Mouse (Mus musculus) embryonic facial prominence, embryonic 14.5 days (tissue): ENCODE measurements around the gene Dppa5a. TPM values are rescaled to one million over a fixed set of nuclear protein-coding genes. Genes with fewer than 3 reads are reported as not detected.

Experiments
- ATAC-seq: fragments of 200-750 bp; cut with Nextera tagmentation; 2 replicates; pipeline ENCODE4 v1.8.0; 2017; ENCODE audit warnings: low read depth, moderate number of reproducible peaks, moderate TSS enrichment
- DNase-seq: peaks from one replicate; pipeline ENCODE4 v3.0.0-alpha.2; 2015; ENCODE audit warnings: low spot score
- H3K27ac ChIP-seq: fragments of 300-500 bp; sonication (generic); replicated peaks from 2 replicates; pipeline ENCODE4 v1.5.1; 2014; ENCODE audit warnings: low read depth, mild to moderate bottlenecking, low read length, moderate library complexity
- H3K27me3 ChIP-seq: fragments of 300-500 bp; sonication (generic); replicated peaks from 2 replicates; pipeline ENCODE4 v1.6.1; 2014; ENCODE audit warnings: low read length; ENCODE audit not compliant: control insufficient read depth, insufficient read depth
- H3K36me3 ChIP-seq: fragments of 300-500 bp; sonication (generic); 2 replicates; pipeline ENCODE4 v1.6.1; 2014; ENCODE audit warnings: low read length, mixed read lengths; ENCODE audit not compliant: control insufficient read depth, insufficient read depth
- H3K4me1 ChIP-seq: fragments of 300-500 bp; sonication (generic); 2 replicates; pipeline ENCODE4 v1.6.1; 2014; ENCODE audit warnings: antibody characterized with exemption, low read length; ENCODE audit not compliant: control insufficient read depth, insufficient read depth
- H3K4me2 ChIP-seq: fragments of 300-500 bp; sonication (generic); 2 replicates; pipeline ENCODE4 v1.6.1; 2014; ENCODE audit warnings: low read depth, mild to moderate bottlenecking, low read length, moderate library complexity, mixed read lengths
- H3K4me3 ChIP-seq: fragments of 300-500 bp; sonication (generic); 2 replicates; pipeline ENCODE4 v1.5.1; 2014; ENCODE audit warnings: low read depth, mild to moderate bottlenecking, low read length
- H3K9ac ChIP-seq: fragments of 300-500 bp; sonication (generic); 2 replicates; pipeline ENCODE4 v1.6.1; 2014; ENCODE audit warnings: low read depth, mild to moderate bottlenecking, low read length, moderate library complexity, mixed read lengths
- H3K9me3 ChIP-seq: fragments of 300-500 bp; sonication (generic); 2 replicates; pipeline ENCODE4 v1.6.1; 2016; ENCODE audit warnings: low read length; ENCODE audit not compliant: control insufficient read depth
- WGBS: fragments of 180-500 bp; shearing (Covaris S2); extraction: QIAGEN DNeasy Blood & Tissue Kit; methylation state at CpG from one replicate; pipeline ENCODE4 v1.1.7; 2014; 5-methylcytosine and 5-hydroxymethylcytosine counted together
- polyA plus RNA-seq: library from polyadenylated mRNA; unstranded; fragments of >200 nt; fragmentation: Nextera tagmentation; extraction: Ambion mirVana; gene quantifications from 2 replicates; pipeline ENCODE4 v1.2.1, GENCODE M21; 2014

The Dppa5a gene
- polyA plus RNA-seq, 1 experiment from 2014 or later = not detected

GRCm38 (mm10) chr9:78371441-78371840, 3.5 kb upstream of the Dppa5a start:
- H3K4me3 ChIP-seq = no peak overlapping the region
- no peak for ATAC-seq
- H3K36me3 ChIP-seq = no peaks in the 10 kb centered on the region
- no peak overlapping the region for H3K4me2 ChIP-seq
- 94% methylated on average over 3 of the region's 3 CpGs for WGBS
- H3K4me1 ChIP-seq = no peaks in the 10 kb centered on the region
- no peak overlapping the region for H3K9ac ChIP-seq
- DNase-seq = no peak
- no peaks in the 10 kb centered on the region for H3K9me3 ChIP-seq
- H3K27me3 ChIP-seq = no peaks in the 10 kb centered on the region
- H3K27ac ChIP-seq = no peak overlapping the region

GRCm38 (mm10) chr9:78369786-78370185, 1.8 kb upstream of the Dppa5a start:
- DNase-seq = no peak
- Histone ChIP-seq H3K9me3 (no peaks in the 10 kb centered on the region), H3K4me3 (no peak overlapping the region), H3K4me2 (no peak overlapping the region), H3K27ac (no peak overlapping the region), H3K4me1 (no peaks in the 10 kb centered on the region), H3K27me3 (no peaks in the 10 kb centered on the region), H3K36me3 (no peaks in the 10 kb centered on the region), H3K9ac (no peak overlapping the region)
- 87% methylated on average over 7 of the region's 7 CpGs for WGBS
- ATAC-seq = no peak

DNA sequence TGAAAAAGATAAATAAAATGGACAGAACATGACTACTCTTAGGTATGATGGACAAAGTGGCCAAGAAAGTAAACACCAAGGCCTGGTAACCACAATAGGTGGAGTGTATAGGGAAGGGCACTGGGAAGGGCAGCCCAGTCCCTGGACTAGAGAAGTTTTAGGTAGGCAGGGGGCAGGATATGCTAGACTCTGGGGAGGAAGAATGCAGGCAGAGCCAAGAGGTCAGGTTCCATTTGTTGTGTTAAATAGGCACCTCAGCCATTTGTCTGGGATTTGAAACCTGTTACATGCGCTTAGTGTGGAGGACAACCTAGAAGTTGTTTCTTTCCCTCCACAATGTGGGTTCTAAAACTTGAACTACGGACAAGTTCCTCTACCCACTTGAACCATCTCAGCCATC, 1.4 kb upstream of the Dppa5a start:
- Histone ChIP-seq H3K9ac (no peak overlapping the region), H3K27me3 (no peaks in the 10 kb centered on the region), H3K4me3 (no peak overlapping the region), H3K36me3 (no peaks in the 10 kb centered on the region), H3K9me3 (no peaks in the 10 kb centered on the region), H3K4me2 (no peak overlapping the region), H3K27ac (no peak overlapping the region), H3K4me1 (no peaks in the 10 kb centered on the region)
- 88% methylated on average over 2 of the region's 2 CpGs for WGBS
- no peak for DNase-seq
- ATAC-seq = no peak

DNA sequence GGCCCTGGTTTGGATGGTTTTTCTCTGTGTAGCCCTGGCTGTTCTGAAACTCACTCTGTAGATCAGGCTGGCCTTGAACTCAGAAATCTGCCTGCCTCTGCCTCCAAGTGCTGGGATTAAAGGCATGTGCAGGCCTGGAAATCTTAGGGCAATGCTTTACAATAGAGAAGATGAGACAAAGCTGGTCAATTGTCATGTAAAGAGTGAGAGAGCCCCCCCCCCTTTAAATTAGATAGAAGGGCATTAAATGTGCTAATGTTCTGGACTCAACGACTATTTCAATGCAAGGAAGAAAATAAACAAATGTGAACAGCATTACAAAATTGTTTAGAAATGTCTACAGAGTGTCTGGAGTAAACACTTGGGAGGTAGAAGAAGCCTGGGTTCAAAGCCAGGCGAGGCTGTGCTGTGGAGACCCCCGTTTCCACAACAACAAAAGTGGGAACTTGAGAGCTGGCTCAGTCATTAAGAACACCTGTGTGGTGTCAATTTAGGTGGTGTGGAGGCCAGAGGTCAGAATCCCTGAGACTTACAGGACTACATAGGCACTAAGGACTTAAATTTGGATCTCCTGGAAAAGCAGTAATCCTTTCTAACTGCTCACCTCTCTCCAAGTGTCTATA, 805 bp upstream of the Dppa5a start:
- no peaks in the 10 kb centered on the region for H3K27me3 ChIP-seq
- H3K9me3 ChIP-seq = no peaks in the 10 kb centered on the region
- whole genome bisulfite sequencing = 73% methylated on average over 3 of the region's 3 CpGs
- no peak for DNase-seq
- no peak overlapping the region for H3K27ac ChIP-seq
- H3K4me2 ChIP-seq = no peak overlapping the region
- no peaks in the 10 kb centered on the region for H3K4me1 ChIP-seq
- no peak overlapping the region for H3K4me3 ChIP-seq
- H3K9ac ChIP-seq = no peak overlapping the region
- ATAC-seq = no peak
- H3K36me3 ChIP-seq = no peaks in the 10 kb centered on the region

GRCm38 (mm10) chr9:78365850-78366544, 2.0 kb downstream of the Dppa5a start:
- Histone ChIP-seq H3K4me3 (no peak overlapping the region), H3K4me1 (no peaks in the 10 kb centered on the region), H3K27ac (no peak overlapping the region), H3K9ac (no peak overlapping the region), H3K9me3 (no peaks in the 10 kb centered on the region), H3K36me3 (no peaks in the 10 kb centered on the region), H3K4me2 (no peak overlapping the region), H3K27me3 (no peaks in the 10 kb centered on the region)
- DNase-seq (no peak), ATAC-seq (no peak)
- 62% methylated on average over 12 of the region's 13 CpGs for WGBS

DNA sequence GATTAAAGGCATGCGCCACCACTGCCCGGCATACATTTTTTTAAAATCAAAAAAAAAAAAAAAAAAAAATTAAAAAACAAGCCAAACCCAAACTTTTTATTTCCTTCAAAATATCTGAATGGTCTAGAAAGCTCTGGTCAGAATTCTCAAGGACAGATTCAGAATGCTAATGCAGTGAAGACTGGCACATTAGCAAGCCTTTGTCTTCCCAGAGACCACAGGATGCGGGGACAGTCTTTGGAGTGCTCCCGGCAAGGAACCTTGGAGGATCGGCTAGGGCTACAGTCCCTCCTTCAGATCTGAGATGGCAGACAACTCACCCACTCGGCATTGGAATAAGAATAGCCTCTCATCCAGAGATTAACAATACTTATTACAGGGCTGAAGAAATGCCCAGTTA, 3.3 kb downstream of the Dppa5a start:
- Histone ChIP-seq H3K4me1 (no peaks in the 10 kb centered on the region), H3K4me3 (no peak overlapping the region), H3K9ac (no peak overlapping the region), H3K9me3 (no peaks in the 10 kb centered on the region), H3K36me3 (no peaks in the 10 kb centered on the region), H3K27ac (no peak overlapping the region), H3K27me3 (no peaks in the 10 kb centered on the region), H3K4me2 (no peak overlapping the region)
- 85% methylated on average over 6 of the region's 6 CpGs for WGBS
- DNase-seq (no peak), ATAC-seq (no peak)

- Histone ChIP-seq H3K27ac (no peak overlapping the region), H3K9me3 (no peaks in the 10 kb centered on the region), H3K4me1 (no peaks in the 10 kb centered on the region), H3K9ac (no peak overlapping the region), H3K36me3 (no peaks in the 10 kb centered on the region), H3K4me2 (no peak overlapping the region), H3K4me3 (no peak overlapping the region), H3K27me3 (no peaks in the 10 kb centered on the region)
- ATAC-seq (no peak), DNase-seq (no peak)
- 54% methylated on average over 6 of the region's 6 CpGs for WGBS
Measured at GRCm38 (mm10) chr9:78363374-78363773, 4.6 kb downstream of the Dppa5a start.

GRCm38 (mm10) chr9:78360484-78360872, 7.5 kb downstream of the Dppa5a start:
- H3K27ac ChIP-seq = no peak overlapping the region
- no peak for DNase-seq
- H3K36me3 ChIP-seq = no peaks in the 10 kb centered on the region
- no peak overlapping the region for H3K9ac ChIP-seq
- 32% methylated on average over 2 of the region's 2 CpGs for WGBS
- H3K9me3 ChIP-seq = no peaks in the 10 kb centered on the region
- H3K4me2 ChIP-seq = no peak overlapping the region
- ATAC-seq = no peak
- H3K4me1 ChIP-seq = no peaks in the 10 kb centered on the region
- no peak overlapping the region for H3K4me3 ChIP-seq
- H3K27me3 ChIP-seq = no peaks in the 10 kb centered on the region
